Mouse (Mus musculus): ENCODE results near the gene Nupr1l.
"Not testable (repeated sequence)": the region's sequence is repeated elsewhere in the genome, so short reads cannot be mapped to it uniquely, and the experiment has no call there.

Gene Nupr1l

DNA sequence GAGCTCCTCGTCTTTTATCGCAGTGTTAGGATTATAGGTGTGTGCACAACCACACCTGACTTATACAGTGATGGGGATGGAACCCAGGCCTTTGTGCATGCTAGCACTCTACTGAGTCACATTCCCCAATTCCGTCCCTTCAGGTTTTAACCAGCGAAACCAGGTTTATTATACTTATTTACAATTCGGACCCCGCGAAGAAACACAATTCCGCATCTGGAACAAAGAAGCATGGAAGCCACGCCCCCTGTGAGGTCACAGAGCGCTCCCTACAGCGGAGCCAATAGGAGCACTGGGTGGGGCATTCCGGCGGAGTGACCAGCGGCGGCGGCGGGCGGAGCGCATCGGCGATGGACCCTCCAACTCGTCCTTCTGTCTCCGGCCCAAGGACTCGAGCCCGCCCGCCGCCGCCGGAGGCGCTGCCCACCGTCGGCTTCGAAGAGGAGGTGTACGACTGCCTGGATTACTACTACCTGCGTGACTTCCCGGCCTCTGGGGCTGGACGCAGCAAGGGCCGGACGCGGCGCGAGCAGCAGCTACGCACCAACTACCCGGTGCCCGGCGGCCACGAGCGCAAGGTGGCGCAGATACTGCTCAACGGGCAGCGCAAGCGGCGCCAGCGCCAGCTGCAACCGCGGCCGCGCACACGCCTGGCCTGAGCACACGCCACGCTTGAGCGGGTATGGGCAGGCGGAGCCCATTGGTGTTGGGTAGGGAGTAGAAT, at the start of gene Nupr1l:
Gene Nupr1l, plus strand, starts transcription at position 299 of the 724 bp plus-strand sequence.
- peak; percentile 97 for DNase-seq (ENCODE audit: low spot score)

DNA sequence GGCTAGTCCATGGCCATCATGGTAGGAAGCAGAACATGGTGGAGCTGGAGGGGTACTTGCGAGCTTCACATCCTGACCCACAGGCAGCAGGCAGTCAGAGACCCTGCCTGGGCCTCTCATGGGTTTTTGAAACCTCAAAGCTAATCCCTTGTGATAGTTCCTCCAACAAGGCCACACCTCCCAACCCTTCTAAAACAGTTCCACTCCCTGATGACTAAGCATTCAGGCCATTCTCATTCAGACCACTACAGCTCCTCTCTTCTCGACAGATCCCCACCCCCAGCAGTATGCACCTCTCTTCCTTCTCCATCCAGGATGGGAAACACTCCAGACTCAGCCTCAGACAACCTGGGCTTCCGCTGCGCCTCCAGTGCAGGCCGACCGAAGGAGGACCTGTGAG, 46.0 kb upstream of the Nupr1l start:
- DNase-seq (ENCODE audit: low spot score) = no peak

DNA sequence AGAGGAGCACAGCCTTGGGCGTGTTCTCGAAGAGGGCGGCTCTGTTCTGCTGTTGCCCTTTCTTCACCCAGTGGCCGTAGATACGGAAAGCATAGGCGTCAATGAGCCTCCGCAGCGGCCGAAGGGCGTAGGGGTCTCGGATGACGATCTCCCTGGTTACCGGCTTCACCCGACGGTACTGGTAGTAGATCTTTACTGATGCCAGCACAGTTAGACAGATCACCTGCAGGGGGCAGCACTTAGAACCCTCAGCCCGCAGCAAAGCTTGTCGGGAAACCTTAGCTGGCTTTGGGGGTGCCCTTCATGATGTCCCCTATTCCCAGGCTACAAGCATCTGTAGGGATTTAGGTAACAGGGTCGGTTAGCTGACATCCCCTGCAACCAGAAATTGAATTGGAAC, 43.9 kb upstream of the Nupr1l start:
- DNase-seq (ENCODE audit: low spot score) = peak; percentile 64

DNA sequence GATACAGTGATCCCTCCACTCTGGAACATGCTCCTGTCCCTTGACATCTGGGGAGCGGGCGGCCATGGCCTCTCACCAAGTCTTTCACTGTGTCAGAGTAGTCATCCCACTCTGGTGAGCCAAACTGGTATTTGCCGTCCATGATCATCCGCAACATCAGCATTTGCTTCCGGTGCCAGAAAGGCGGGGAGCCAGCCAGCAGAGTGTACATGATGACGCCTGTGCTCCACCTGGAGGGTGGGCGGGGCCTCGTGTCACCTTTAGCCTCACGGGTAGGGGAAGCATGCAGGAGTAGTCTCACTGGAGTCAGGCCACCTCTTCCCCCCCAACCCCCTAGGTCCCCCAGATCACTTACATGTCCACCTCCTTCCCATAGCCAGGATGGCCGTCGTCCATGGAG, 42.5 kb upstream of the Nupr1l start:
- DNase-seq (ENCODE audit: low spot score) = no peak

DNA sequence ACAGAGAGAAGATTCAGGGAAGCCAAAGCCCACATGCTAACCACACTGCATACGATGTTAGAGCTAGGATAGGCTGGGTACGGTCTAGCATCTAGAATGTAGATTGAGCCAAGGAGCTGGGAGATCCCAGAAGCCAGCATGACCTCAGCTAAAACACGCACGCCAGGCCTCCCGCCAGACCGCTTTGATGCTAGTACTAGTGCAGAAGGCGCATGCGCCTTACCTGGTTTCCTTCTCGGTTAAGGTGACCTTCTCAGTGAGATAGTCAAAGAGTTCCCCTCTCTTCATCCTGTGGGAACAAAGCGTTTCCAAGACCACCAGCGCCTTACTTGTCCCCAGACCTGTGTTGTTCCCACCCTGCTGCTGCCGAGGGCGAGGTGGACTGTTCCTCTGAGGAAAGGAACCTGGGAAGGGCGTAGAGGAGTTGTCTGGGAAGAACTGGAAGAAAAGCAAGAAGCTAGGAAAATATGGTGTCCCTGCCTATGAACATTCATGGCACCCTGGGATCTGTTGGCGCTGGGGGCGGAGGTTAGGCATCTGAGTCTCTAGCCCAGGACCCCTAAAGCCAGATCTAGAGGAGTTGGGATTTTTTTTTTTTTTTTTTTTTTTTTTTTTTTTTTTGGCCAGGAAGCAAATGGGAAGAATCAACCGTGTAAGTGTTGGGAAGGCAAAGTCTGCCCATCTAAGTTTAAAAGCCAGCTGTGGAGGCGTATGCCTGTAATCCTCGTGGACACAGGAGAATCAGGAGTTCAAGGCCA, 38.9 kb upstream of the Nupr1l start:
- DNase-seq (ENCODE audit: low spot score) = no peak

DNA sequence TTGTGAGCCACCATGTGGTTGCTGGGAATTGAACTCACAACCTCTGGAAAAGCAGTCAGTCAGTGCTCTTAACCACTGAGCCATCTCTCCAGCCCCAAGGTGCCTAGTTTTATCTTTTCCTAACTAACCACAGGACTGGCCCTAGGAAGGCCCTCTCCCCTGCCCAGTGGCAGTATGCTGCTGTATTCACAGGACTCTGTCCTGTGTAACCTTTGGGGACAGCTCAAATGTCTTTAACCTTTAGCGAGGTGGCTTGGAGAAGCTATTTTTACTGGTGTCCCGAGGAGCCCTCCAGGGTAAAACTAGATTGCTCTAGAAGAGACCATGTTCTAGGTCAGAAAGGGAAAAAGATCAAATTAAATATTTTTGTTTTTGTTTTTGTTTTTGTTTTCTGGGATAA, 37.1 kb upstream of the Nupr1l start:
- DNase-seq (ENCODE audit: low spot score) = no peak

DNA sequence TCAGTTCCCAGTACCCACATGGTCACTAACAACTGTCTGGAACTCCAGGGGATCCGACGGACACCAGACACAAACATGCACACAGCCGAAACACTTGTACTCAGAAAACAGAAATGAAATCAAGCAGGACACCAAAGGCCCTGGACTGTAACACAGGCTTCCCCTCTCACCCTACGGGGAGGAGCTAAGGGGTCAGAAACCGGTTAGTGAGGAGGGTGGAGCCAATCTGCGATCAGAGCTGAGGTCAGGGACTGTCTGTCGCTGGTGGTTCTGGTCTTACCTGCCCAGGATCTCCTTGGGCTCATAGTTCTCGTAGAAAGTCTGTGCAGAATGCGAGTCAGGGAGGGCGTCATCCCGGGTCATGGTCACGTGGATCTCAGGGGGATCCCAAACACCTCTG, 34.4 kb upstream of the Nupr1l start:
- DNase-seq (ENCODE audit: low spot score) = no peak

DNA sequence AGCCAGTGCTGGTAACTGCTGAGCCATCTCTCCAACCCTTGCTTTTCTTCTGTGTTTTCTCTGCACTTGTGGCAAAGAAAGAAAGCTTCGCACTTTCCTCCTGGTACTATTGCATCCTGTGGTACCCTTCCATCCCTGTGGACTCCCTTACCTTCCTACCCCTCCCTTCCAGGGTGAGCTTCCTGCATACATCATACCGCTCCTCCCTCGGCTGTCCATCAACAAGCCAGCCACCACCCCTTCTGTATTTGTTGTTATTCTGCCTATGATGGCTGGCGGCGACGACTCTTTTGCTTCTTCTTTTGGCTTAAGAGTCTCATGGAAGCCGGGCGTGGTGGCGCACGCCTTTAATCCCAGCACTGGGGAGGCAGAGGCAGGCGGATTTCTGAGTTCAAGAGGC, 33.2 kb upstream of the Nupr1l start:
- no peak for DNase-seq (ENCODE audit: low spot score)

DNA sequence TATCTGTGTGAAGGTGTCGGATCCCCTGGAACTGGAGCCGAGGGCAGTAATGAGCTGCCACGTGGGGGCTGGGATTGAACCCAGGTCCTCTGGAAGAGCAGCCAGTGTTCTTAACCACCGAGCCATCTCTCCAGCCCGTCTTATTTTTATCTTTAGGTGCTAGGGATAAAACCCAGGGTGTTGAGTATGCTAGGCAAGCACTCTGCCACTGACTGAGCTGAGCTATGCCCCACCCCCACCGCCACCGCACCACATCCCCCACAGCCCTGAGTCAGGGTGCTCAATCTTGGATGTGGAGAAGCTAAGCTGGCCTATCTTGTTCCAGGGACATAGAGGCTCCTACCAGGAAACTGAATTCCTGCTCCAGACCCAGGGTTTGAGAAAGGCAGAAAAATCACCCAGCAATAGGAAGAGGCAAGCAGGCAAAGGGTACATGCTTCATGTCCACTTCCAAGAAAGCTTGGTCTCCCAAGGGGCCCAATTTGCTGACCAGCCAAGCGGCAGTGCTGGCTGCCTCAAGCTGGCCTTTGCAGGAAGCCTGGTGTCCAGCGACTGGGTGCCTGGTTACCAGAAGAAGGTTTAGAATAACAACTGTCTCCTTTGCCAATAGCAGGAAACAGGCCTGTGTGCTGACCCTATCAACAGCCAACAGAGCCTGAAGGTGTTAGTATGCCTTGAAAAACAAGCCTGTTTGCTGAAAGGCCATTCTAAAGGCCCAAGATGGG, 30.4 kb upstream of the Nupr1l start:
- DNase-seq (ENCODE audit: low spot score) = no peak

DNA sequence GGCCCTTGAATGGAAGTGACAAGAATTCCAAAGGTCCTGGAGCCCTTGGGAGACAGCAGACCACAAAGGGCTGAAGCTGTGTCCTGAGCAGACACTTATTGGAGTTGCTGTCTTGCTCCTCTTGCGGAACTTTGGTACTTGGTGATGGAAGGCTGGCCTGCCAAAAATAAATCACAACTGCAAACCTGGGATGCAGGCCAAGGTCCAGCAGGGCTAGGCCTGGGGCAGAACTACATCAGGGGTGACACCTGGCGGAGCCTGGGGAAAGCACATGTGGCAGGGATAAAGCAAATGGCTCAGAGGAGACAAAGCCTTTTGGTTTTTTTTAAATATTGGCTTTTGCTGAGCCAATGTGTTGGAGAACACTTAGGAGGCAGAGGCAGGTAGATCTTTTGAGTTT, 29.4 kb upstream of the Nupr1l start:
- DNase-seq (ENCODE audit: low spot score) = peak; percentile 44

DNA sequence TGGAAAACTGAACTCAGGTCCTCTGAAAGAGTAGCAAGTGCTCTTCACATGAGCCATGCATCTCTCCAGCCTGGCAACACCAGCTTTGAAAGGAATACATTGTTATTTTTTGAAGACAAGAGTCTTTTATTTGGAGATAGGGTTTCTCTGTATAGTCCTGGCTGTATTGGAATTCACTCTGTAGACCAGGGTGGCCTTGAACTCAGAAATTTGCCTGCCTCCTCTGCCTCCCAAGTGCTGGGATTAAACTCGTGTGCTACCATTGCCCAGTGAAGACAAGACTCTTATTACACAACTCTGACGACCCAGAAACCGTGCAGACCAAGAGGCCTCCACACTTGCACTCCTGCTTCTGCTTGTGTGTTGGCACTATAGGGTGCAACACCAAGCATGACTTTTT, 28.5 kb upstream of the Nupr1l start:
- DNase-seq (ENCODE audit: low spot score) = no peak

DNA sequence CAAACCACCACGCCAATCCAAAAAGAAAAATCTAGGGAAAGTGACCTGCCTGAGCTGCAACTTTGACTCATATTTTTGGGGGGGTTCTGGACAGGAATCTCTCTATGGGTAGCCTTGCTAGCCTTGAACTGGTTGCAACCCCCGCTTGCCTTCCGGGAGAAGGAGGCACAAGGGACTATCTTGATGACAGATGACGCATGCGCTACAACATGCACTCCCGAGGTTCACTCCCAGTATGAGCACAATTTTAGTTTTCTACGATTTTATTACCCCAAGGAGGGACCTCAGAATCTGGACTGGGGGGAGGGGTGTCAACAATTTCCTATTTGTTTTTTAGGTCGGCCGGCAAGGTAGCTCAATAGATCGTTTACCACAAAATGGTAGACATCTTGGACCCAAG, 22.1 kb upstream of the Nupr1l start:
- no peak for DNase-seq (ENCODE audit: low spot score)

DNA sequence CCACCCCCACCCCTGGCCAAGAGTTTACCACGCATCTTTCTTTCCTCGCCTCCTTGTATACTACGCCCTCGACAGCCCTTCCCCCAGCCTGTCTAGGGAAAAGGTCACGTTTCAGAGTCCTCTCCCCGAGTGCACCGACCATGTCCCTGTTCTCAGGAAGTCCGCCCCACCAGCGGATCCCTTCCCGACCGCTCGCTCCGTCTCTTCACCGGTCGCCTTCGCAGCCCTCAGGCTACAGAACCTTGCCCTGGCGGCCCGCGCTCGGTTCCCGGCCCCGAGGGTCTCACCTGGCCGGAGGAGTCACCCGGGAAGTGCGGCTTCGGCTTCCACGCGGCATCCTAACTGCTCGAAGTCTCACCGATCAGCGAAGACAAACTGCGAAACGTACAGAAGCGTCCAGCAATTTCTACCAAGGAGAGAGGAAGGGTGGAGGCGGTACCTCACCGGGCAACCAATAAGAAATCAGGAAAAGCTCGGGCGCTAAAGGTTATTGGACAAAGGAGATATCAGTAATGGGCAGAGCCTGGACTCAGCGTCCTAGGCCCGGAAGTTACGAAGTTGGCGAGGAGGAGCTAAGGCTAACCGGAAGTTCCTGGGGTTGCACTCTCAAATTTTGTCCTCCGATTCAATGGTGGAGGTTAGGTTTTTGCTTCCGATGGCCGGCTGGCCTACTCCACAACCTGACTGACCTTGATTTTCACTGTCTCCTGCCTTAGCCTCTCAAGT, 21.3 kb upstream of the Nupr1l start, which contains the start of gene Chchd2:
Gene Chchd2, minus strand, starts transcription at position 560 of the 726 bp plus-strand sequence.
- peak; percentile 98 for DNase-seq (ENCODE audit: low spot score)

DNA sequence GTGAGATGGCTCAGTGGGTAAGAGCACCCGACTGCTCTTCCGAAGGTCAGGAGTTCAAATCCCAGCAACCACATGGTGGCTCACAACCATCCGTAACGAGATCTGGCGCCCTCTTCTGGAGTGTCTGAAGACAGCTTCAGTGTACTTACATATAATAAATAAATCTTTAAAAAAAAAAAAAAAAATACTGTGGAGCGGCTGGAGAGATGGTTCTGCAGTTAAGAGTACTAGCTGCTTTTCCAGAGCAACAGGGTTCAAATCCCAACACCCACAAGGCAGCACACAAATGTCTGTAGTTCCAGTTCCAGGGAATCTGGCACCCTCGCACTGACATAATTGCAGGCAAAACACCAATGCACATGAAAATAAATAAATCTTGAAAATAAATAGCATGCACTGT, 17.9 kb upstream of the Nupr1l start:
- not testable (repeated sequence) for DNase-seq (ENCODE audit: low spot score)

DNA sequence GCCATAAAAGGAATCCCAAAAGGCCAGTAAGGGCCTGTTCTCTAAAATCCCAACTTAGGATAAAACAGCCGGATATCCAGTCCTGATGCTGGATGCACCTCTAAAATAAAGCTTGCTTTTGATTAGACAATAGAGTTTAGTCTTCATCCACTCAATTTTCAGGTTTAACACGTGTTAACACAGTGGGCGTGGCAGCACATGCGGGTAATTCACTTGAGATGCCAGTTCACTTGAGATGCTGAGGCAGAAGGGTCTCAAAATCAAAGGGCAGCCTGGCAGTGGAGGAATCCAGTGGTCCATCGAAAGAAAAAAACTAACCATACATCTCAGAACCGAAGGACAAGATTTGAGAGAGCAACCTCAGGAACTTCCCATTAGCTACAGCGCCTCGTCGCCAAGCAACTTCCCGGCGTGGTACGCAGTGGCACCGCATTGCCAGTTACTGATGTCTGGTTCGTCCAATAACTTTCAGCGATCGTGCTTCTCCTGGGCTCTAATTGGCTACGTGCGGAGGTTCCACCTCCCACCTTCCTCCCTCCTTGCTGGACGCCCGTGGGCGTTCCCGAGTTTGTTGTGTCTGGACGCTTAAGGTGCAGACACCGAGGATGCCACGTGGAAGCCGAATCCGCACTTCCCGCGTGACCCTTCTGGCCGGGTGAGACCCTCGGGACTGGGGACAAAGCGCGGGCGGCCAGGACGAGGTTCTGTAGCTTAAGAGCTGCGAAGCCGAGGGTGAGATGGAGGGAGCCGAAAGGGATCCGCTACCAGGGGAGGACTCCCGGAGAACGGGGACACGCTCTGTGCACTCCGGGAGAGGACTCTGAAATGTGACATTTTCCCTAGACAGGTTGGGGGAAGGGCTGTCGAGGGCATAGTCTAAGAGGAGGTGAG, 12.9 kb upstream of the Nupr1l start, which contains the start of gene Zbed5:
Gene Zbed5, plus strand, starts transcription at position 526 of the 891 bp plus-strand sequence.
- peak; percentile 97 for DNase-seq (ENCODE audit: low spot score)

DNA sequence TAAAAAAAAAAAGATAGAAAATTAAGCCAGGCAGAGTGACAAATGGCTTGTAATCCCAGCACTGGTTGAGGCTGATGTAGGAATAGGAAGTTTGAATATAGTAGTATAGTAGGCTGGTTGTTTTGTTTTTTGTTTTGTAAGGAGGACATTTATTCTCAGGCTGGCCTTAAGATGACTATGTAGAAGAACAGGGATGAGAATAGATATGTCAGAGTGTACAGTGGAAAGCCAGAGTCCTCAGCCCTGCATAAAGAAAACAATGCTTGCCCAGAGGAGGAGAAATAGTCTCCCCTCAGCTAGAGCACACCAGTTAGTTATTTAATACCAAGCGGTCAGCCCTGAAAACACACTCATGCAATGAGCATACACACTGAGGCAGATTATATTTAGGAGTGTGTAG, 9.9 kb upstream of the Nupr1l start, which contains the start of gene Phkg1:
Gene Phkg1, minus strand, starts transcription at position 101 of the 400 bp plus-strand sequence.
- no peak for DNase-seq (ENCODE audit: low spot score)

DNA sequence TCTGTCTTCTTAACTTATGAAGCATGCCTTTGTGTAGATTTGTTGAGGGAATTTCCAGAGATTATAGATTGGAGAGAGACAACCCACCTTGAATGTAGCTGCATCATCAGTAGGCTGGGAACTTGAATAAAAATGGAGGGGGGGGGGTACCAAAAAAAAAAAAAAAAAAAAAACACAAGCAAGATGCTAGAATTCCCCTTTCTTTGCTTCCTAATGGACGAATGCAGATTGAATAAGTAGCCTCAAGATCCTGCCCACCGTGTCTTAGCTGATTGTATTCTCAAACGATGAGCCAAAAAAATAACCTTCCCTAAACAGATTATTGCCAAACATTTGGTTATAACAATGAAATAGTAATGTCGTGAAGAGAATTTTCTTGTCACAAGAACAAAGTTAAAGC, 565 bp upstream of the Nupr1l start:
- no peak for DNase-seq (ENCODE audit: low spot score)

DNA sequence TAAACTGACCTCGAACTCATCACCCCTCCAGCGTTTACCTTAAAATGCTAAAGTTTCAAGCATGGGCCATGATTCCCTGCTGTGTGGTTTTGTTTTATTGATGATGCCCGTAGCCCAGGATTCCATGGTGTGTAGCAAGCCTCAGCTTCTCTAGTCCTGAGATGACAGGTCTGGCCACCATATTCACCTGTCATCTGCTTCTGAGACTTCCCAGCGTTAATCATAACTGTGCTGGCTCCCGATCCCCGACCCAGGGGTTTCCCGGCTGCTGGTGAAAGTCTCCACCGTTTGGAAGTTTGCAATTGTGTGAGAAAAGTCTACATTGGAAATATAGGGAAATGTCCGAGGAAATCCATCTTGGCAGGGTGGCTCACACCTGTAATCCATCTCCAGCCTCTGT, 807 bp downstream of the Nupr1l start:
- DNase-seq (ENCODE audit: low spot score) = no peak

DNA sequence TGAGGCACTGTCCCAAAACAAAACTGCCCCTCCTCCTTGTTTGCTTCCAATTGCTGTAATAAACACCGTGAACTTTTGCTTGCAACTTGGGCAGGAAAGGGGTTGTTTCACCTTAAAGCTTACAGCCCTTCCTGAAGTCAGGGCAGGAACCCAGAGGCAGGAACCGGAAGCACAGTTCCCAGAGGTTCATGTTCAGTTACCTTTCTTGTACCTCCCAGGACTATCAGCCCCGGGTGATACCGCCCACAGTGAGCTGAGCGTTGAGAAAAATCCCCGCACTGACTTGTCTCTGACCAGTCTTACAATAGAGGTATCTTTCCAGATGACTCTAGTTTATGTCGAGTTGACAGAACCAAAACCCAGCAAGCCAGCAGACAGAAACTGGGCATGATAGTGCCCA, 1.3 kb downstream of the Nupr1l start:
- DNase-seq (ENCODE audit: low spot score) = no peak

DNA sequence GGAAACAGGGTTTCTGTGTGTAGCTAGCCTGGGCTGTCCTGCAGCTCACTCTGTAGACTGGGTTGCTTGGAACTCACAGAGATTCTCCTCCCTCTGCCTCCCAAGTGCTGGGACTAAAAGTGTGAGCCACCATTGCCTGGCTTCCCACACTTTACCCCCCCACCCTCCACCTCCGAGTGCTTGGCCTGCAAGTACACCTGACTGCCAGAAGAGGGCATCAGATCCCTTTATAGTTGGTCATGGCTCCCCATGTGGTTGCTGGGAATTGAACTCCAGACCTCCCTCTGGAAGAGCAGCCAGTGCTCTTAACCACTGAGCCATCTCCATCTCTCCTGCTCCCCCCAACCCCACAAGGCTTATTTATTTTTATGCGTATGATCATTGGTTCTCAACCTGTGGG, 5.7 kb downstream of the Nupr1l start:
- peak; percentile 42 for DNase-seq (ENCODE audit: low spot score)

DNA sequence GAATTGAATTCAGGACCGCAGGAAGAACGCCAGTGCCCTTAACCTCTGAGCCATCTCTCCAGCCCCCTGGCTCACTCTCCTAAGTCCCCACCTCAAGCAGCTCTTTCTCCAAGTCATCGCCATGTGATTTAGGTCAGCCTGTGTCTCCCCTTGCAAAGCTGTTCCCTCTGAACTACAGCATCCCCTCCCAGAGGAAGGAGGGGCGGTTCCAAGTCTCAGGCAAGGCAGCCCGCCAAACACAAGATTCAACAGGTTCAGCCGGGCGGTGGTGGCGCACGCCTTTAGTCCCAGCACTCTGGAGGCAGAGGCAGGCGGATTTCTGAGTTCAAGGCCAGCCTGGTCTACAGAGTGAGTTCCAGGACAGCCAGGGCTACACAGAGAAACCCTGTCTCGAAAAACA, 7.2 kb downstream of the Nupr1l start:
- not testable (repeated sequence) for DNase-seq (ENCODE audit: low spot score)
